Mouse (Mus musculus) adrenal gland, adult 18-20 months (tissue): ENCODE results near the gene Eef1g. TPM values are rescaled to one million over a fixed set of nuclear protein-coding genes. Genes with fewer than 3 reads are reported as not detected.
"Not testable (repeated sequence)": the region's sequence is repeated elsewhere in the genome, so short reads cannot be mapped to it uniquely, and the experiment has no call there.

ENCODE experiments used
- DNase-seq, 2 experiments: peaks; one replicate each; pipeline ENCODE4 v3.0.0; 2021 to 2022; ENCODE audit warnings: low spot score in 2 of 2
- total RNA-seq, 2 experiments: library from RNA; stranded (reverse); gene quantifications; 1 replicate in 1 of 2; 2 replicates in 1 of 2; pipeline ENCODE4 v1.2.3; 2021

The Eef1g gene
- total RNA-seq, 2 experiments from 2014 or later, result 334 to 342 TPM

DNA sequence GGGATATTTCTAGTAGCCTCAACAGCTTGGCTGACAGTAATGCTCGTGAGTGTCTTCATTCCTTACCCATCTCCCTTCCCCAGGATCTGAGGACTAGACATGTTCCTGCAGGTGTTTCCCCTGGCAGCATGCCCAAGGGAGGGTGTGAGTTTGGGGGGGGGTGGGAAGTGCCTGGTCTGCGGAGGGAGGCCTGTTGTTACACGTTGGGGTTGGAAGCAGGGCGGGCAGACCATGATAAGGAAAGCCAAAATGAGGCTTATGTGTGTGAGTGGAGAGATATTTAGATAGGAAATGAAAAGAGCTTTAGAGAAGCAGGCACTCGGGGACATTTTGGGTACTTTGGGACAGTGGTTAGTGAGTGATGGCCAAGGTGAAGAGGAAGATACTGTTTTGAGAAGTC, 22.8 kb upstream of the Eef1g start:
- no peak for DNase-seq

GRCm38 (mm10) chr19:8944750-8945149, 22.1 kb upstream of the Eef1g start:
- DNase-seq, result peak in 1 of 2 experiments; percentile 64

DNA sequence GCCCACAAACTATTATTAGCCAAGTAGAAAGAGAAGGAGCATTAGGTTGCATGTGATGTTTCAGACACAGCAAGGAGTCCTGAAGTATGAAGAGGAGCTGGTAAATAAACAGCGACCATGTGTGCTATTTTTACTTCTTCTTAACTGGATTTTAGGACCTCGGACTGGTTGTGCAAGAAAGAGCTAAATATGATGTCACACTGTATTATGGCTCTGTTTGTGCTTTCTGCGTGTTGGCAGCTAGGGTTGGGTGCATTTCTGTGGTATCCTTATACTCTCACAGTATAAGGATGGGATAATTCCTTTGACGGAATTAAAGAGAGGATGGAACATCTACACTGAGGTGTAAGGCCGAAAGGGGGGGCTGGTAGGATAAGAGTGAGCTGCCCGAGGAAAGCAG, 21.6 kb upstream of the Eef1g start:
- DNase-seq, result no peak

DNA sequence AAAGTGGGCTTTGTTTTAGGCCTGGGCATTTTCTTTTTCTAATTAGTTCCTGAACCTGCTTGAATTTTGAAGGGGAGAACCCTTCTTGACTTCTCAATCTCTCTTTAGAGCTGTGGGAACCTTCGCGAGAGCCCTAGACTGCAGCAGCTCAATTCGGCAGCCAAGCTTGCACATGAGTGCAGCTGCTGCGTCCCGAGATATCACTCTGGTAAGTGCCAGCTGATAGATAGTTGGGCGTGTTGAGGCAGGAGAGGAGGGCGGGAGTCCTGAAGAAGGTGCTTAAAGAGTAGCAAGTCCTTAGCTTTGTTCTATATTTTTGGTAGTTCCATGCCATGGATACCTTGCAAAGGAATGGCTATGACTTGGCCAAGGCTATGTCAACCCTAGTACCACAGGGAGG, 19.9 kb upstream of the Eef1g start:
- DNase-seq, result no peak

DNA sequence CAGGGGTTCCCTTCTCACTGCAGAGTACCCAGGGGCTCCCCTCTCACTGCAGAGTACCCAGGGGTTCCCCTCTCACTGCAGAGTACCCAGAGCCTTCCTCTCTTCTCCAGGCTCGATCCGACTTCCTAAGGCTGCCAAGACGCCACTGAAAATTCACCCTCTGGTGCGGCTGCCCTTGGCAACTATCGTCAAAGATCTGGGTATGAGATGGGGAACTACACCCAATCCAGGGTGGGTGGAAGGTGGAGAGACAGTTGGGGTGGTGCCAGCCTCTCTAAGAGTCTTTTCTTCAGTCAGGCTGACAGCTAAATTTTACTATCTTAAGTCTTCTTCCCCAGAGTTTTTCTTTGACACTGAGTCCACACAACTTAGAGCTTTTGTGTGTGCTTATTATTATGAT, 16.7 kb upstream of the Eef1g start:
- DNase-seq, result no peak

GRCm38 (mm10) chr19:8952241-8952640, 14.6 kb upstream of the Eef1g start:
- DNase-seq, result no peak

- peak; percentile 84 for DNase-seq
These were observed 13.5 kb upstream of the Eef1g start, which contains the start of gene Tut1 for GRCm38 (mm10) chr19:8953135-8954039. Gene Tut1, plus strand, starts transcription at chr19:8953847.

- DNase-seq, result no peak
These were observed 12.7 kb upstream of the Eef1g start for GRCm38 (mm10) chr19:8954171-8954570.

DNA sequence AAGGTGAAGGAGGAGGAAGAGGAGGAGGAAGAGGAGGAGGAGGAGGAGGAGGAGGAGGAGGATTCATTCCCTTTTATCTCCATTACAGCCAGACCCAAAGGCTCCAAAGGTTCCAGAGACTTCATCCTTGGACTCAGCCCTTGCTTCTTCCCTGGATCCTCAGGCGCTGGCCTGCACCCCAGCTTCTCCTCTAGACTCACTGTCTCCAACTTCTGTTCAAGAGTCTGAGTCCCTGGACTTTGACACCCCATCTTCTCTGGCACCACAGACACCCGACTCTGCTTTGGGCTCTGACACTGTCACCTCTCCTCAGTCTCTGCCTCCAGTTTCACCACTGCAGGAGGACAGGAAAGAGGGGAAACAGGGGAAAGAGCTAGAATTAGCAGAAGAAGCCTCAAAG, 4.6 kb upstream of the Eef1g start:
- no peak for DNase-seq

GRCm38 (mm10) chr19:8965075-8965474, 1.8 kb upstream of the Eef1g start:
- DNase-seq, result no peak

DNA sequence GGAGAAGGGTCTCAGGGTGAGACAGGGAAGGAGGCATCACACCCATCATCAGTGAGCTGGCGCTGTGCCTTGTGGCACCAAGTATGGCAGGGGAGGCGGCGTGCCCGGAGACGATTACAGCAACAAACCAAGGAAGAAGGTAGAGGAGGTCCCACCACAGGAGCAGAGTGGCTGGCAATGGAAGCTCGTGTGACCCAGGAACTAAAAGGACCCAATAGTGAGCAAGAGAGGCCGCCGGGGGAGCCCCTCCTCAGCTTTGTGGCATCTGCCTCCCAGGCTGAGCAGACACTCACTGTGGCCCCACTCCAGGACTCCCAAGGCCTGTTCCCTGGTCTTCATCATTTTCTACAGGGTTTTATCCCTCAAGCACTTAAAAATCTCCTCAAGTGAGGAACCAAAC, 1.1 kb upstream of the Eef1g start:
- DNase-seq, result no peak

- DNase-seq, result no peak
These were observed 647 bp upstream of the Eef1g start for GRCm38 (mm10) chr19:8966198-8966589.

DNA sequence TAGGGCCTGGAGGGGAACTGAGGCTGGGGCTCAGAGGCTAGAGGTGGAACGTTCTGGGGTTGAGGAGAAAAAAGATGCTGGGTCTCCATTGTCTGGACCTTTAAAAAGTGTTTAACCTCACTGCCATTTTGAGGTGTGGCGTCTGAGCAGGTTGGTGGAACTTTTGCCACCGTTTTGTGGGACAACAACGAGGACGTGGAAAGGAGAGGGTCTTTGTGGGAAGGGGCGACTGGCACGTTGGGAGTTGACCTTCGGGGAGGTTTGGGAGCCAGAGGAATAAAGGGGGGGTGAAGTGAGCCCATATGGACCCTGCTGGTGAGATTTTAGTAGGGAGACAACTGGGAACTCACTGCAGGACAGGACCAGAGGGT, 517 bp downstream of the Eef1g start:
- no peak for DNase-seq

- DNase-seq, result no peak
These were observed 1.1 kb downstream of the Eef1g start for GRCm38 (mm10) chr19:8967893-8968292.

DNA sequence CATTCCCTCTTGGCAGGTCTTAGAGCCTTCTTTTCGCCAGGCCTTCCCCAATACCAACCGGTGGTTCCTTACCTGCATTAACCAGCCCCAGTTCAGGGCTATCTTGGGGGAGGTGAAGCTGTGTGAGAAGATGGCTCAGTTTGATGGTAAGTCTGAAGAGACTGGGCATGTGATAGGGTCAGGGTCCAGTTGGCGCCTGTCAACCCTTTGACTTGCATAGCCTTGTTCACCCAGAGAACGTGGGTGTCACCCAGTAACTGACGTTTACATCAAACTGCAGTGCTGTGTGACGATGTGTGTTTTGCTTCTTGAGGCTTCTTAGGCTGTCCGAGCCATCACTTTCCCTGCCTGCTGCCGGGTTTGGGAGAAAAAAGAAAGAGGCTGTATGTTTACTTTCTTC, 5.7 kb downstream of the Eef1g start:
- DNase-seq, result not testable (repeated sequence)

DNA sequence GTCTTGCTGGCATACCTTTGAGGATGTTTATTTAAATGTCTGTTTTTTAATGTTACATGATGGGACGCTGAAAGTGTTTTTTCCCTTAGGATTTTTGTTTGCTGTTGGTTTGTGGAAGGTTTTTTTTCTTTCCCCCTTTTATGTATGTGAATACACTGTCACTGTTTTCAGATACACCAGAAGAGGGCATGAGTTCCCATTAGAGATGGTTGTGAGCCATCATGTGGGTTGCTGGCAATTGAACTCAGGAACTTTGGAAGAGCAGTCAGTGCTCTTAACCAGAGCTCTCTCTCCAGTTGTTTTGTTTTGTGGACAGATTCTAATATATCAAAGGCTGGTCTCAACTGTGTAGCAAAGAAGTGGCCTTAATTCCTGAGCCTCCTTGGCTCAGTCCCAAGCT, 7.8 kb downstream of the Eef1g start:
- DNase-seq, result no peak

- no peak for DNase-seq
These were observed 8.7 kb downstream of the Eef1g start for GRCm38 (mm10) chr19:8975491-8975890.

GRCm38 (mm10) chr19:8976535-8976934, 9.7 kb downstream of the Eef1g start:
- DNase-seq, result no peak

- no peak for DNase-seq
These were observed 13.9 kb downstream of the Eef1g start for GRCm38 (mm10) chr19:8980771-8981170.

- no peak for DNase-seq
These were observed 14.8 kb downstream of the Eef1g start for GRCm38 (mm10) chr19:8981450-8982168.

GRCm38 (mm10) chr19:8982303-8983149, 15.7 kb downstream of the Eef1g start:
- DNase-seq, result no peak
